Mouse (Mus musculus): ENCODE measurements around the gene Htr3b.
"Not testable (repeated sequence)": the region's sequence is repeated elsewhere in the genome, so short reads cannot be mapped to it uniquely, and the experiment has no call there.

Htr3b gene

GRCm38 (mm10) chr9:48964587-48965040 lies at the start of gene Htr3b:
TSS of gene Htr3b (minus strand) at chr9:48964990.
- no peak for DNase-seq (ENCODE audit: low read depth, low spot score)

- DNase-seq (ENCODE audit: low read depth, low spot score), result no peak
Measured at GRCm38 (mm10) chr9:48999256-48999655, 34.5 kb upstream of the Htr3b start.

- DNase-seq (ENCODE audit: low read depth, low spot score), result no peak
Measured at GRCm38 (mm10) chr9:48995735-48996134, 30.9 kb upstream of the Htr3b start.

GRCm38 (mm10) chr9:48994779-48995178 lies 30.0 kb upstream of the Htr3b start:
- DNase-seq (ENCODE audit: low read depth, low spot score), result no peak

GRCm38 (mm10) chr9:48991671-48992070 lies 26.9 kb upstream of the Htr3b start:
- no peak for DNase-seq (ENCODE audit: low read depth, low spot score)

- DNase-seq (ENCODE audit: low read depth, low spot score), result no peak
Measured at GRCm38 (mm10) chr9:48987201-48988101, 22.7 kb upstream of the Htr3b start.

- DNase-seq (ENCODE audit: low read depth, low spot score), result no peak
Measured at GRCm38 (mm10) chr9:48986616-48987141, 21.9 kb upstream of the Htr3b start.

GRCm38 (mm10) chr9:48985708-48986088 lies 20.9 kb upstream of the Htr3b start:
- DNase-seq (ENCODE audit: low read depth, low spot score), result no peak

GRCm38 (mm10) chr9:48984845-48985707 lies 20.3 kb upstream of the Htr3b start, which contains the start of gene Usp28:
TSS of gene Usp28 (plus strand) at chr9:48985375.
- peak; percentile 95 for DNase-seq (ENCODE audit: low read depth, low spot score)

GRCm38 (mm10) chr9:48984320-48984844 lies 19.6 kb upstream of the Htr3b start:
- DNase-seq (ENCODE audit: low read depth, low spot score), result no peak

GRCm38 (mm10) chr9:48983801-48984200 lies 19.0 kb upstream of the Htr3b start:
- not testable (repeated sequence) for DNase-seq (ENCODE audit: low read depth, low spot score)

GRCm38 (mm10) chr9:48981827-48982226 lies 17.0 kb upstream of the Htr3b start:
- DNase-seq (ENCODE audit: low read depth, low spot score), result no peak

GRCm38 (mm10) chr9:48980781-48981180 lies 16.0 kb upstream of the Htr3b start:
- DNase-seq (ENCODE audit: low read depth, low spot score), result no peak

GRCm38 (mm10) chr9:48980371-48980770 lies 15.6 kb upstream of the Htr3b start:
- DNase-seq (ENCODE audit: low read depth, low spot score), result no peak

GRCm38 (mm10) chr9:48976661-48977355 lies 12.0 kb upstream of the Htr3b start:
- no peak for DNase-seq (ENCODE audit: low read depth, low spot score)

- no peak for DNase-seq (ENCODE audit: low read depth, low spot score)
Measured at GRCm38 (mm10) chr9:48972494-48972893, 7.7 kb upstream of the Htr3b start.

- no peak for DNase-seq (ENCODE audit: low read depth, low spot score)
Measured at GRCm38 (mm10) chr9:48962131-48962530, 2.7 kb downstream of the Htr3b start.

- no peak for DNase-seq (ENCODE audit: low read depth, low spot score)
Measured at GRCm38 (mm10) chr9:48961314-48961713, 3.5 kb downstream of the Htr3b start.

- no peak for DNase-seq (ENCODE audit: low read depth, low spot score)
Measured at GRCm38 (mm10) chr9:48947565-48947964, 17.2 kb downstream of the Htr3b start.

- no peak for DNase-seq (ENCODE audit: low read depth, low spot score)
Measured at GRCm38 (mm10) chr9:48942349-48942748, 22.4 kb downstream of the Htr3b start.

GRCm38 (mm10) chr9:48929436-48929835 lies 35.4 kb downstream of the Htr3b start:
- no peak for DNase-seq (ENCODE audit: low read depth, low spot score)
